Mouse (Mus musculus) stomach, postnatal 0 days (tissue): ENCODE results near the gene Gprc5c.

ENCODE experiments used
- CTCF ChIP-seq: IDR thresholded peaks from 2 replicates; pipeline ENCODE4 v1.5.1; 2016; ENCODE audit warnings: antibody characterized with exemption, low read depth, mild to moderate bottlenecking, moderate library complexity
- EP300 ChIP-seq: optimal IDR thresholded peaks from 2 replicates; pipeline ENCODE3; 2016; ENCODE audit warnings: antibody characterized with exemption

DNA sequence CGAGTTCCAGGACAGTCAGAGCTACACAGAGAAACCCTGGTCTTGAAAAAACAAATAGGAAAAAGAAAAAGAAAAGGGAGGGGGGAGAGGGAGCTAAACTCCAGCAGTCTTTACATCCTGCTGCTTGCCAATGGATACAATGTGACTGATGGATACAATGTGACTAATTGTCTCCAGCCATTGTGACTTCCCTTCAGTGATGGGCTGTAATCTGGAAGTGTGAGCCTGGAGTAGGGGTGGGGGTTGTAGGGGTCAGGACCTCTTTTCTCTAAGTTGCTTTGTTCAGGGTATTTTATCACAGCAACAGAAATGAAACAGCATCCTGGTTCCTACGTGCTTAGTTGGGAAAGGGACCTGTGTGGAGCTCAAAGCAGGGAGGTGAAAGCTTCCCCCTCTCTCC is 31.8 kb upstream of the Gprc5c start:
- no peak for TF ChIP-seq CTCF
- TF ChIP-seq EP300, result no peak
